Mouse (Mus musculus) leukemia stem cell, adult 10-12 weeks (primary cell): ENCODE measurements around the gene 4930432M17Rik. TPM values are rescaled to one million over a fixed set of nuclear protein-coding genes. Genes with fewer than 3 reads are reported as not detected.

Experiments used
- polyA plus RNA-seq: library from polyadenylated mRNA; stranded (reverse); fragments of >175 nt; gene quantifications from 2 replicates; pipeline ENCODE4 v1.2.3, GENCODE M21; 2012; ENCODE audit warnings: low replicate concordance

4930432M17Rik gene
- polyA plus RNA-seq, result not detected in 2 replicates

GRCm38 (mm10) chr3:121670462-121670861 lies at the start of gene 4930432M17Rik:
Gene 4930432M17Rik (plus strand): TSS chr3:121670762.

GRCm38 (mm10) chr3:121722971-121723844 lies 52.6 kb downstream of the 4930432M17Rik start, which contains the start of gene F3:
Gene F3 (plus strand): TSS chr3:121723537.

Other genes with a start within 250 kb of the 4930432M17Rik start
- gene Cnn3, start 244.3 kb upstream of the 4930432M17Rik start, polyA plus RNA-seq, result 8.0 and 13.6 TPM in 2 replicates
- gene Slc44a3, start 138.4 kb upstream of the 4930432M17Rik start, polyA plus RNA-seq, result not detected in 2 replicates
- gene F3, start 52.8 kb downstream of the 4930432M17Rik start, polyA plus RNA-seq, result 0.22 TPM in 1 of 2 replicates, not detected in the other
- gene Abcd3, start 144.5 kb downstream of the 4930432M17Rik start, polyA plus RNA-seq, result 44.0 and 53.4 TPM in 2 replicates